Mouse (Mus musculus) ES-CJ7 (cell line): ENCODE measurements around the gene Igf1r.

Source experiments
- DNase-seq: peaks from one replicate; pipeline ENCODE4 v3.0.0; 2011; ENCODE audit warnings: low read depth, low spot score

Gene Igf1r

GRCm38 (mm10) chr7:68160094-68160791, 207.6 kb downstream of the Igf1r start:
- DNase-seq, result peak; percentile 9

- no peak for DNase-seq
Measured at GRCm38 (mm10) chr7:68164074-68164473, 211.4 kb downstream of the Igf1r start.

- no peak for DNase-seq
Measured at GRCm38 (mm10) chr7:68172776-68173175, 220.1 kb downstream of the Igf1r start.

- no peak for DNase-seq
Measured at GRCm38 (mm10) chr7:68179672-68180071, 227.0 kb downstream of the Igf1r start.

- DNase-seq, result no peak
Measured at GRCm38 (mm10) chr7:68181104-68181503, 228.5 kb downstream of the Igf1r start.

GRCm38 (mm10) chr7:68182025-68182424, 229.4 kb downstream of the Igf1r start:
- no peak for DNase-seq

- DNase-seq, result no peak
Measured at GRCm38 (mm10) chr7:68182773-68183172, 230.1 kb downstream of the Igf1r start.

- no peak for DNase-seq
Measured at GRCm38 (mm10) chr7:68183421-68183820, 230.8 kb downstream of the Igf1r start.

- DNase-seq, result no peak
Measured at GRCm38 (mm10) chr7:68189211-68189610, 236.6 kb downstream of the Igf1r start.

GRCm38 (mm10) chr7:68189691-68190456, 237.2 kb downstream of the Igf1r start:
- no peak for DNase-seq

GRCm38 (mm10) chr7:68193958-68194695, 241.5 kb downstream of the Igf1r start:
- DNase-seq, result no peak

- no peak for DNase-seq
Measured at GRCm38 (mm10) chr7:68199609-68200008, 247.0 kb downstream of the Igf1r start.

- no peak for DNase-seq
Measured at GRCm38 (mm10) chr7:68205776-68206427, 253.3 kb downstream of the Igf1r start.

GRCm38 (mm10) chr7:68209039-68209438, 256.4 kb downstream of the Igf1r start:
- no peak for DNase-seq

- DNase-seq, result no peak
Measured at GRCm38 (mm10) chr7:68210417-68210816, 257.8 kb downstream of the Igf1r start.

- no peak for DNase-seq
Measured at GRCm38 (mm10) chr7:68211883-68212282, 259.3 kb downstream of the Igf1r start.

- no peak for DNase-seq
Measured at GRCm38 (mm10) chr7:68213842-68214241, 261.2 kb downstream of the Igf1r start.

- no peak for DNase-seq
Measured at GRCm38 (mm10) chr7:68215522-68216070, 263.0 kb downstream of the Igf1r start.

- no peak for DNase-seq
Measured at GRCm38 (mm10) chr7:68218879-68219278, 266.3 kb downstream of the Igf1r start.

- no peak for DNase-seq
Measured at GRCm38 (mm10) chr7:68221677-68222230, 269.1 kb downstream of the Igf1r start.

GRCm38 (mm10) chr7:68223356-68223808, 270.8 kb downstream of the Igf1r start:
- DNase-seq, result peak; percentile 52
